Mouse (Mus musculus): Measurements from ENCODE around the gene Fras1.

DNA sequence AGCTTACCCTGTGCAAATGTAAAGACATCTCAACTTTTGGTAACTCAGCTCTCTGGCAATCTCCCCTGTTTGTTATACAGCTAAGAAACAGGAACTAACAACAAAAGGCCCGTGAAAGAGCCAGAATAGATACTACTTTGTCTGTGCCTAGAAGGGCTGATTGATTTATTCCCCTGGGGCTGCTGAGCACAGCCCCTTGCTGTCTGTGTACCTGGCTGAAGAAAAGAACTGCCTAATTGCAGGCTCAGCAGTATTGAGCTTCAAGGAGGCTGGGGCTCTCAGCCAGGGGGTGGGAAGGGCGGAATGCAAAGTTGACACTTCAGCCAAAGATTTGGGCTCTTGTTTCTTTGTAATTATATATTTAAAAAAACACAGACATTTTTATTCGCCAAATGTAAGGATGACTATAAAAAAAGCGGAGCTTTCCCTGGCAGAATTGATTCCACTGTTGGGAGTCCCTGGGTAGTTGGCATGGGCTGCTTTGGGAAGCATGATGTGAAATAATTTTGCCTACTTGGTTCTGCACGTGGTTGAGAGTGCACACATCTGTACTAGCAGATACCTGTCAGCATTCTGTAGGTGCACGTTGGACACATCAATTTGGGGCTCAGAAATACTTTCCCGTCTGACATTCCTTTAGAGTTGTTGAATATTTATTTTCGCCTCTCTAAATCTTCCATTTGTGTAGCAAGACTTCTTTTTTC is 31.5 kb downstream of the Fras1 start:
- no peak for TF ChIP-seq BHLHE40 (IDR thresholded peaks at IDR 0.05; ENCODE audit: borderline replicate concordance, low read depth, low read length)
- TF ChIP-seq MAFK (IDR thresholded peaks at IDR 0.05; ENCODE audit: borderline replicate concordance, low read depth, low read length) = no peak
- no peak for TF ChIP-seq SMC3 (IDR thresholded peaks at IDR 0.05; ENCODE audit: low read depth, low read length)
- TF ChIP-seq CTCF (IDR thresholded peaks at IDR 0.05 in 2 of 3, conservative IDR thresholded peaks at IDR 0.05 in 1 of 3; ENCODE audit: control insufficient read depth in 1 of 3, insufficient read depth in 1 of 3, low read depth in 2 of 3, low read length in 3 of 3, poor library complexity in 1 of 3, severe bottlenecking in 1 of 3) = no peak

All from MEL (cell line).